Mouse (Mus musculus): Measurements from ENCODE around the gene Tulp3.

- TF ChIP-seq CTCF (IDR thresholded peaks at IDR 0.05; ENCODE audit: control insufficient read depth, insufficient read depth, insufficient read length) (no peak), MYOG (IDR thresholded peaks at IDR 0.05; ENCODE audit: control insufficient read depth, extremely low read depth, insufficient read length) (no peak)
Measured at GRCm38 (mm10) chr6:128363007-128363825, 7.6 kb upstream of the Tulp3 start.

Data from C2C12 (cell line).